Mouse (Mus musculus) urinary bladder, adult 2 months (tissue): ENCODE results near the gene Tmem259. TPM values are rescaled to one million over a fixed set of nuclear protein-coding genes. Genes with fewer than 3 reads are reported as not detected.

Source experiments
- DNase-seq: peaks from one replicate; pipeline ENCODE4 v3.0.0; 2022; ENCODE audit warnings: low spot score
- polyA plus RNA-seq: library from polyadenylated mRNA; depleted of rRNA; stranded (reverse); fragments of >200 nt; gene quantifications from 2 replicates; pipeline ENCODE4 v1.2.3, GENCODE M21; 2012; rRNA removed

Tmem259 gene
- polyA plus RNA-seq = 135 and 159 TPM in 2 replicates

DNA sequence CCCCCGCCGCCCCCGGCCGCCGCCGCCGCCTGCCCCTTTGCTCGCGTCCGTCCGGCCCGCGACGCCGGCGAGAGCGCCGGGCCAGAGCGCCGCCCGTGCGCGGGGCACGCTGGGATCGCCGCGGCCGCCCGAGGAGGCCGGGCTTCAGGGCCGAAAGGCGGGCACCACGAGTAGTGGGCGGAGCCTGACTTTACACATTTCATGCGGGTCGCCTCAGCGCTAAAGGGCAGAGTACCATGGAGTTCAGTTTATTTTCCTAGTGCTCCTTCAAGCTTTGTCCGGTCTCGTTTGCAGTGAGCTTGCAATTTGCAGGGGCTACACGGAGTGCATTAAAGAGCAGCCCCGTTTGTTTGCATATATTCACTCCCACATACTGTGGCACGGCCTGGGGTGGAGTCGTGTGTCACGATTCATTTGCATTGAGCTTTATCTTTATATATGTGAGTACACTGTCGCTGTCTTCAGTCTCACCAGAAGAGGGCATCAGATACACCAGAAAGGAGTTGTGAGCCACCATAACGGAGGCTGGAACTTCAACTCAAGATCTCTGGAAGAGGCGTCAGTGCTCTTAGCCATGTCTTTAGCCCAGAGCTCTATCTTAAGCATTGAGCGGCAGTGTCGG is at the start of gene Tmem259:
Gene Tmem259, minus strand, starts transcription at position 136 of the 622 bp plus-strand sequence.
- peak; percentile 80 for DNase-seq

- DNase-seq = no peak
Measured at GRCm38 (mm10) chr10:80032799-80033480, 48.8 kb upstream of the Tmem259 start.

GRCm38 (mm10) chr10:80030736-80031135 is 46.6 kb upstream of the Tmem259 start:
- no peak for DNase-seq

DNA sequence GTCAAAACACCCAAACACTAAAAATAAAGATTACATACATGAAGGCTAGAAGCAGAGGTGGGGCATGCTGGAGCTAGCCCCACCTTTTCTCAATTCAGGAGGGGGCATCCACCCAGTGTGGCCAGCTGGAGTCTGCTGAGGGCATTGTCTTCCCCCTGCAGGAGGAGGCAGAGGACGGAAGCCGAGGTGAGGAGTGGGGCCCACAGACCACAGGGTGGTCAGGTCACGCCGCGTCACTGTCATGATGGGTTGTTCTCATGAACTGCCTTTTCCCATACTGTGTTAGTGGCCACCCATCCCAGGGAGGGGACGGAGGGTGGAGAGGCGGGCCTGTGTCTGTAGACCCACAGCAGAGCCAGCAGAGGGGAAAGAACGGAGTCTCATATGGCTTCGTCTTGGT is 46.1 kb upstream of the Tmem259 start:
- DNase-seq = no peak

GRCm38 (mm10) chr10:80028521-80028846 is 44.4 kb upstream of the Tmem259 start:
- DNase-seq = no peak

- no peak for DNase-seq
Measured at GRCm38 (mm10) chr10:80027681-80028520, 43.8 kb upstream of the Tmem259 start.

GRCm38 (mm10) chr10:80025889-80026288 is 41.8 kb upstream of the Tmem259 start:
- no peak for DNase-seq

DNA sequence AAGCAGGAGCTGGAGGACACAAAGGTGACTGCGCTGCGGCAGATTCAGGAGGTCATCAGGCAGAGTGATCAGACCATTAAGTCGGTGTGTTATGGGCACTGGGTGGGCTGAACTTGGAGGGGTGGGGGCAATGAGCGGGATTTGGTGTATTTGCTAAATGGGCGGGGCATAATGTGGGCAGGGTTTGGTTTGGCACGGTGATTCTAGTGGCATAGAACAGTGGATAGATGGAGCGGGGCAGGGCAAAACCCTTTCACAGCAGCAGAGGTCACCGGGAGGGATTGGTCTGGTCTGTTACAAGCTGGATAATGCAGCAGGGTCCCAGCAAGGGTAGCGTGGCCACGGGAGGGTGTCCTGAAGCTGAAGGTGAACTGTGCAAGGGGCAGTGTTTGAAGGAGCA is 41.3 kb upstream of the Tmem259 start:
- DNase-seq = no peak

DNA sequence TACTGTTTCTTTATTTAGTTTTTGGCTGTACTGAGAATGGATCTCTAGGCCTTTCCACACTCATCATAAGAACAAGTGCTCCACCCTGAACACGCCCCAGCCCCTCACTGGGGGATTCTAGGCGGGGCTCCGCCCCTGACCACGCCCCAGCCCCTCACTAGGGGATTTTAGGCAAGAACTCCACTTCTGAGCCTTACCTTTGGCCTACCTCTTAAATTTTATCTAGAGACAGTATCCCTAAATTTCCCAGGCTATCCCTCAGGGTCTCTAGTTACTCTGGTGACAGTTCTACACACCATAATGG is 40.9 kb upstream of the Tmem259 start:
- DNase-seq = no peak

GRCm38 (mm10) chr10:80024229-80025043 is 40.3 kb upstream of the Tmem259 start:
- DNase-seq = no peak

DNA sequence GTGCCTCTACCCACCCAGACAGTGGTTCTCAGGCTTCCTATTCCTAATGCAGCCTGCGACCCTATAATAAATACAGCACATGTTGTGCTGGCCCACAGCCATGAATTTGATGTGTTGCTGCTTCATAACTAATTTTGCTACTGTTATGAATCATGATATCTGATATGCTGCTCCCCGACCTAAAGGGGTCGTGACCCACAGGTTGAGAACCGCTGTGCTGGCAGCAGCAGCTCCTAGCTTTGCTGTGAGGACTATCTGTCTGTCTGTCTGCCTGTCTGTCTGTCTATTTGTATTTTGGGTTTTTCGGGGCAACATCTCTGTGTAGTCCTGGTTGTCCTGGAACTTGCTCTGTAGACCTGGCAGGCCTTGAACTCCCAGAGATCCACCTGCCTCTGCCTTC is 39.6 kb upstream of the Tmem259 start:
- no peak for DNase-seq

DNA sequence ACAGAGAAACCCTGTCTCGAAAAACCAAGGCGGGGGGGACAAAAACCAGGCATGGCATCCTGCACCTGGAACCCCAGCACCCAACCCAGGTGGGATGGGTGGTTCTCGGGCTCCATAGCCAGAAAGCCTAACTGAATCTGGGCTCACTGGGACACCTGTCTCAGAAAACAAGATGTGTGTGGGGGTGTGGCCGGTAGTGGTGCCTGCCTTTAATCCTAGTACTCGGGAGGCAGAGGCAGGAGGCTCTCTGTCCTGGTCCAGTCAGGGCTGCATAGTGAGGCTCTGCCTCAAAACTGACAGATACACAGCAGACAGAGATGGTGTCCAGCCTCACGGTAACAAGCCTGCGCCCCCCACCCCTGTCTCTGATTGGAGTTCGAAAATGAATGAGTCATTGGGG is 38.7 kb upstream of the Tmem259 start:
- DNase-seq = no peak

DNA sequence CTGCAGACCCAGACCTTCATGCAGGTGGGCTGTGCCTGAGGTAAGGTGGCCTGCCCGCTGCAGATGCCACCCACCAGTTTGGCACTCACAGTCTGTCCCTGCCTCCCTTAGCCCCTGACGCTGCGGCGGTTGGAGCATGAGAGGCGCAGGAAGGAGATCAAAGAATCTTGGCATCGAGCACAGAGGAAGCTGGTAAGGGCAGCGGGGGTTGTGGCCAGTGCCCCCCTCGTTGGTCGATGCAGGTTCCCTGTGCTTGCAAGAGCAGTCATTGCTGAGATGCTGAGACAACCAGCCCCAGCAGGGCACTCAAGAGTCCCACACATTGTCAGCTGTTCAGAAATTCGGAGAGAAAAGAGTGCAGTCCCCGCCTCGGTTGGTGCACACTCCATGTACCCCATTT is 38.0 kb upstream of the Tmem259 start:
- DNase-seq = no peak

- no peak for DNase-seq
Measured at GRCm38 (mm10) chr10:80021320-80021641, 37.2 kb upstream of the Tmem259 start.

- DNase-seq = no peak
Measured at GRCm38 (mm10) chr10:80020603-80021319, 36.6 kb upstream of the Tmem259 start.

DNA sequence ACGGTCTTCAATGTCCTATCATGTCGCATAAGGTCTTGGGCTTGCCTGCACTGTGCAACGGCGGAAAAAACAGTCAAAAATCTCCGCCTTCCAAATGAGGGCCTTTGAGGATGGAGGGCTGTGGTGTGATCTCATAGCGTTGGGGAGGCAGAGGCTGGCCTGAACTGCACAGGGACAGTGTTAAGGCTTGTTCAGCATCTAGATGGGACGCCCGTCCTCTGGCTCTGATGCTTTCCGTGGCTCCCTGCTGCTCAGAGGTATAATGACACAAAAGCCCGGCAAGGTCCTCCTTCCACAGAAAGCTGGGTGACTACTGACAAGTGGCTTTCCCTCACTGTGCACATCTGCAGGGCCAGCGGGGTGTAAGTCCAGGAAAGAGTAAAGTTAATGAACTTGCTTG is 36.1 kb upstream of the Tmem259 start:
- DNase-seq = no peak

- no peak for DNase-seq
Measured at GRCm38 (mm10) chr10:80019471-80020131, 35.5 kb upstream of the Tmem259 start.

GRCm38 (mm10) chr10:80018739-80019297 is 34.7 kb upstream of the Tmem259 start:
- no peak for DNase-seq

DNA sequence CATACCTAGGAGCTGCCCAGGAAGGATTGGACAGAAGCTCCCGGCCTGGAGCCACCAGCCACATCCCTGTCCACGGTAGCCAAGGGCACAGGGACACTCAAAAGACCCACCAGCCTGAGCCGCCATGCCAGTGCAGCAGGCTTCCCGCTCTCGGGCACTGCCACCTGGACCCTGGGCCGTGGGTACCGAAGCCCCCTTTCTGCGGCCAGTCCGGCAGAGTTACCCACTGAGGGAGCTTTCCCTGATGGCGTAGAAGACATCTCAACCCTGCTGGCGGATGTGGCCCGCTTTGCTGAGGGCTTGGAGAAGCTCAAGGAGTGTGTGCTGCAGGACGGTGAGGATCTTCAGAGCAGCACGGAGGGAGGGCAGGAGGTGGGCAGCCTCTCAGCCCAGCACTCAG is 33.6 kb upstream of the Tmem259 start:
- DNase-seq = no peak

GRCm38 (mm10) chr10:80017361-80017760 is 33.2 kb upstream of the Tmem259 start:
- DNase-seq = no peak

DNA sequence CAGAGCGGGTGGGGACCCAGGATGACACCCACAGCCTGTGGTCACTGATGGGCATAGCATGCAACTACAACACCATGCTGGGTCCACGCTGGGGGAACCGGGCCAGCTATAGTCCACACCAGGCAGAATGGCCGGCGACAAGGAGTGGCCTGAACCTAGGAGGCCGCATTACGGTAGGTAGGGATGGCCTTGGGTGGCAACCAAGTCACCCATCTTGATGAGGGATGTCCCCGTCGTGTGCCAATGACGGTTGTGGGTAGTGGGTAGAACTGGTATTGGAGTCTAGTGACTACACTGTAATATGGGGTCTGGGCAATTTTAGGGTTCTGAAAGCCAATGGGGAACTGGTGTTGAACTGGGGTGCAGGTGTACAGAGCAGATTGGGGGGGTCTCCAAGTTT is 32.8 kb upstream of the Tmem259 start:
- no peak for DNase-seq
